Mouse (Mus musculus) cerebellum, postnatal 10 days (tissue): ENCODE measurements around the gene Ube2e2.

Experiments
- DNase-seq, 2 experiments: peaks; one replicate each; pipeline ENCODE4 v3.0.0; 2021; ENCODE audit warnings: mixed read lengths in 2 of 2

Gene Ube2e2

GRCm38 (mm10) chr14:18893947-18894445 is at the start of gene Ube2e2:
Gene Ube2e2, minus strand, starts transcription at chr14:18894267.
- DNase-seq: no peak

GRCm38 (mm10) chr14:18940068-18940467 is 46.0 kb upstream of the Ube2e2 start:
- DNase-seq: no peak

GRCm38 (mm10) chr14:18903553-18903952 is 9.5 kb upstream of the Ube2e2 start:
- DNase-seq: no peak

- peak; percentile 97 to 98 for DNase-seq
Measured at GRCm38 (mm10) chr14:18893121-18893946, 733 bp downstream of the Ube2e2 start.

GRCm38 (mm10) chr14:18889571-18889970 is 4.5 kb downstream of the Ube2e2 start:
- DNase-seq: peak; percentile 8 to 15

GRCm38 (mm10) chr14:18882493-18882892 is 11.6 kb downstream of the Ube2e2 start:
- no peak for DNase-seq

GRCm38 (mm10) chr14:18870716-18871115 is 23.4 kb downstream of the Ube2e2 start:
- no peak for DNase-seq

- no peak for DNase-seq
Measured at GRCm38 (mm10) chr14:18828661-18829060, 65.4 kb downstream of the Ube2e2 start.

GRCm38 (mm10) chr14:18826753-18827152 is 67.3 kb downstream of the Ube2e2 start:
- no peak for DNase-seq

GRCm38 (mm10) chr14:18820713-18821112 is 73.4 kb downstream of the Ube2e2 start:
- DNase-seq: no peak

- DNase-seq: no peak
Measured at GRCm38 (mm10) chr14:18796857-18797256, 97.2 kb downstream of the Ube2e2 start.

- DNase-seq: no peak
Measured at GRCm38 (mm10) chr14:18795787-18796186, 98.3 kb downstream of the Ube2e2 start.

GRCm38 (mm10) chr14:18778993-18779675 is 114.9 kb downstream of the Ube2e2 start:
- no peak for DNase-seq

- no peak for DNase-seq
Measured at GRCm38 (mm10) chr14:18778241-18778640, 115.8 kb downstream of the Ube2e2 start.

- DNase-seq: no peak
Measured at GRCm38 (mm10) chr14:18776132-18776531, 117.9 kb downstream of the Ube2e2 start.

- DNase-seq: no peak
Measured at GRCm38 (mm10) chr14:18773724-18774123, 120.3 kb downstream of the Ube2e2 start.

GRCm38 (mm10) chr14:18759601-18760356 is 134.3 kb downstream of the Ube2e2 start:
- no peak for DNase-seq

- DNase-seq: no peak
Measured at GRCm38 (mm10) chr14:18758595-18759532, 135.2 kb downstream of the Ube2e2 start.

GRCm38 (mm10) chr14:18758003-18758402 is 136.1 kb downstream of the Ube2e2 start:
- no peak for DNase-seq

- DNase-seq: peak; percentile 24 to 25
Measured at GRCm38 (mm10) chr14:18755410-18755809, 138.7 kb downstream of the Ube2e2 start.

GRCm38 (mm10) chr14:18754595-18754994 is 139.5 kb downstream of the Ube2e2 start:
- no peak for DNase-seq

- DNase-seq: no peak
Measured at GRCm38 (mm10) chr14:18754001-18754400, 140.1 kb downstream of the Ube2e2 start.
